Mouse (Mus musculus) ovary, postnatal 14 days (tissue): ENCODE data around the gene Ctnnbip1.

Source experiments
- DNase-seq: peaks from one replicate; pipeline ENCODE4 v3.0.0; 2022; ENCODE audit warnings: low spot score

The Ctnnbip1 gene

GRCm38 (mm10) chr4:149517868-149518340 lies at the start of gene Ctnnbip1:
Gene Ctnnbip1, plus strand, starts transcription at chr4:149518236.
- DNase-seq: peak; percentile 97

- DNase-seq: no peak
Observed at GRCm38 (mm10) chr4:149469557-149469956, 48.5 kb upstream of the Ctnnbip1 start.

GRCm38 (mm10) chr4:149475096-149475495 lies 42.9 kb upstream of the Ctnnbip1 start:
- no peak for DNase-seq

- DNase-seq: no peak
Observed at GRCm38 (mm10) chr4:149477078-149477477, 41.0 kb upstream of the Ctnnbip1 start, which contains the start of gene Tmem274. Gene Tmem274, plus strand, starts transcription at chr4:149477378.

GRCm38 (mm10) chr4:149484566-149484965 lies 33.5 kb upstream of the Ctnnbip1 start:
- no peak for DNase-seq

GRCm38 (mm10) chr4:149485053-149485824 lies 32.8 kb upstream of the Ctnnbip1 start, which contains the start of the genes Nmnat1 and Lzic:
Gene Nmnat1, minus strand, starts transcription at chr4:149485202.
Gene Lzic, plus strand, starts transcription at chr4:149485229.
- peak; percentile 86 for DNase-seq

- DNase-seq: no peak
Observed at GRCm38 (mm10) chr4:149485825-149486206, 32.2 kb upstream of the Ctnnbip1 start.

GRCm38 (mm10) chr4:149487729-149488128 lies 30.3 kb upstream of the Ctnnbip1 start:
- no peak for DNase-seq

GRCm38 (mm10) chr4:149489415-149490240 lies 28.4 kb upstream of the Ctnnbip1 start:
- no peak for DNase-seq

- DNase-seq: no peak
Observed at GRCm38 (mm10) chr4:149491151-149491550, 26.9 kb upstream of the Ctnnbip1 start.

GRCm38 (mm10) chr4:149496612-149497011 lies 21.4 kb upstream of the Ctnnbip1 start:
- no peak for DNase-seq

- no peak for DNase-seq
Observed at GRCm38 (mm10) chr4:149498901-149499300, 19.1 kb upstream of the Ctnnbip1 start.

GRCm38 (mm10) chr4:149499790-149500189 lies 18.2 kb upstream of the Ctnnbip1 start:
- DNase-seq: no peak

- no peak for DNase-seq
Observed at GRCm38 (mm10) chr4:149504363-149504762, 13.7 kb upstream of the Ctnnbip1 start.

GRCm38 (mm10) chr4:149504858-149505257 lies 13.2 kb upstream of the Ctnnbip1 start:
- DNase-seq: no peak

GRCm38 (mm10) chr4:149505261-149505967 lies 12.6 kb upstream of the Ctnnbip1 start:
- no peak for DNase-seq

GRCm38 (mm10) chr4:149506904-149507303 lies 11.1 kb upstream of the Ctnnbip1 start:
- no peak for DNase-seq

GRCm38 (mm10) chr4:149511221-149511646 lies 6.8 kb upstream of the Ctnnbip1 start:
- DNase-seq: no peak

GRCm38 (mm10) chr4:149512072-149512471 lies 6.0 kb upstream of the Ctnnbip1 start:
- DNase-seq: no peak

GRCm38 (mm10) chr4:149515706-149516105 lies 2.3 kb upstream of the Ctnnbip1 start:
- DNase-seq: no peak

- peak; percentile 17 for DNase-seq
Observed at GRCm38 (mm10) chr4:149518351-149519220, 550 bp downstream of the Ctnnbip1 start.
